Mouse (Mus musculus): Measurements from ENCODE around the gene Ffar3. TPM values are rescaled to one million over a fixed set of nuclear protein-coding genes. Genes with fewer than 3 reads are reported as not detected.

Gene Ffar3
- polyA plus RNA-seq, 1 experiment from 2014 or later: not detected

DNA sequence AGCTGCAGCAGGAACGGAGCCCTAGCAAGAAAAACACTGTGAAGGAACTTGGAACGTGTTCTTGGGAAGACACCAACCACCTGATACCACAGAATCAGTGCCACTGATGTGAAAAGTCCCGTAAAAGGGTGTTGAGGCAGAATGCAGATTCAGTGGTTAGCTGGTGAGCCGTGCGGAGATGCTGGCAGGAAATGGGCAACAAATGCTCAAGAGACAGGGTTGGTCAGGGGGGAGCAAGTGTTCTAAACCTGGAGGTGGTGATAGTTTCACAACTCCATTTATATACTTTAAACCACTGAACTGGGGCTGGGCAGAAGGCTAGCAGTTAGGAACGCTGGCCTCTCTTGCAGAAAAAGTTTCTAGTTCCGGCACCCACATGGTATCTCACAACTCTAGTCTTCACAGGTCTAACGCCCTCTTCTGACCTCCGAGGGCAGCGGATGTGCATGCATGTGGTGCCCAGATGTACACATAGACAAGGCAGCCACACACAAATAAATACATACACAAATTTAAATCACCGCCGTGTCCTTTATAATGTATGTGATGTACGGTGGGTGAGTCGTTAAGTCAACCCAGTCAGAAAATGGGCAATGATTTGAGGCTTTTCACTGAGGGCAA, 31.7 kb upstream of the Ffar3 start:
- Histone ChIP-seq H3K9ac (no peak overlapping the region), H3K27me3 (ENCODE audit: insufficient read depth, low read length) (no peaks in the 10 kb centered on the region), H3K36me3 (ENCODE audit: insufficient read depth) (no peaks in the 10 kb centered on the region), H3K27ac (ENCODE audit: low read depth) (no peak overlapping the region), H3K4me3 (ENCODE audit: low read depth, low read length) (no peak overlapping the region), H3K4me1 (ENCODE audit: insufficient read depth) (no peaks in the 10 kb centered on the region), H3K9me3 (ENCODE audit: low read depth, low read length) (0 out of 2 replicates have a peak, but pooled peaks cover 2% of the 10 kb centered on the region), H3K4me2 (no peak overlapping the region)
- 79% methylated on average over 14 of the region's 14 CpGs for WGBS
- no peak for TF ChIP-seq CTCF (IDR thresholded peaks at IDR 0.05; ENCODE audit: low read depth)
- no peak for DNase-seq
- no peak for ATAC-seq (ENCODE audit: insufficient read depth)

DNA sequence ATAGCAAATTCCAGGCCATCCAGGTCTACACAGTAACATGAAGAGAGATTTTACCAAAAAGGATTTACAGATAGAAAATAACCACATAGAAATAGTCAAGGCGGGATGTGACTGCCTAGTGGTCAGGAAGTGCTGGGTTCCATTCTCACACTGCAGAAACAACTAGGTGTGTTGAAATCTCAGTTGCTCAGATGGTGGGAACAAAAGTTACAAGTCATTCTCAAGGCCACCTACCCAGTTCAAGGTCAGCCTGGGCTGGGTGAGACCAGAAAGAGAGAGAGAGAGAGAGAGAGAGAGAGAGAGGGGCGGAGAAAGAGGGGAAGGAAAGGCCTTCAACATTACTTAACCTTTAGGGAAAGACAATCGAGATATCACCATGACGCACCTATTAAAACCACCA, 30.9 kb upstream of the Ffar3 start:
- TF ChIP-seq CTCF (IDR thresholded peaks at IDR 0.05; ENCODE audit: low read depth): no peak
- H3K4me1 ChIP-seq (ENCODE audit: insufficient read depth): no peaks in the 10 kb centered on the region
- ATAC-seq (ENCODE audit: insufficient read depth): no peak
- no peak overlapping the region for H3K27ac ChIP-seq (ENCODE audit: low read depth)
- H3K4me2 ChIP-seq: no peak overlapping the region
- H3K36me3 ChIP-seq (ENCODE audit: insufficient read depth): no peaks in the 10 kb centered on the region
- 78% methylated on average over 4 of the region's 4 CpGs for WGBS
- no peaks in the 10 kb centered on the region for H3K27me3 ChIP-seq (ENCODE audit: insufficient read depth, low read length)
- DNase-seq: no peak
- H3K9me3 ChIP-seq (ENCODE audit: low read depth, low read length): 0 out of 2 replicates have a peak, but pooled peaks cover 2% of the 10 kb centered on the region
- no peak overlapping the region for H3K4me3 ChIP-seq (ENCODE audit: low read depth, low read length)
- no peak overlapping the region for H3K9ac ChIP-seq

DNA sequence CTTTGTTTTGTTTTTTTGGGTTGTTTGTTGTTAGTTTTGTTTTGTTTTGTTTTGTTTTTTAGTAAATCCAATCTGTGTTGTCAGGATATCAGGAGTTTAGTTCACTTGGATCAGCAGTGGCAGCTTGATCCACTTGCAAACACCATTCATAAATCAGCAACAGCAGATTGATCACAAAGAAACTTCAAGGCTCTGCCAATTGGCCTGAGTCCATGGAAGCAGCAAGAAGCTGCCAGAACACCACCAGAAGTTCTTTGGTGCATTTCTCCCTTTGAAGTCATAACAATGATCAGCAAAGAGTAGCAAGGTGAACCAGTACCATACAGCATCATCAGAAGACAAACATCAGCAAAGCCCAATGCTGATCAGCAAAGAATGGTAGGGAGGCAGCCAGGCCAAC, 28.1 kb upstream of the Ffar3 start:
- Histone ChIP-seq H3K4me1 (ENCODE audit: insufficient read depth) (no peaks in the 10 kb centered on the region), H3K27ac (ENCODE audit: low read depth) (no peak overlapping the region), H3K9ac (no peak overlapping the region), H3K9me3 (ENCODE audit: low read depth, low read length) (0 out of 2 replicates have a peak, but pooled peaks cover 2% of the 10 kb centered on the region), H3K27me3 (ENCODE audit: insufficient read depth, low read length) (no peaks in the 10 kb centered on the region), H3K4me3 (ENCODE audit: low read depth, low read length) (no peak overlapping the region), H3K4me2 (no peak overlapping the region), H3K36me3 (ENCODE audit: insufficient read depth) (no peaks in the 10 kb centered on the region)
- TF ChIP-seq CTCF (IDR thresholded peaks at IDR 0.05; ENCODE audit: low read depth): no peak
- ATAC-seq (ENCODE audit: insufficient read depth) (no peak), DNase-seq (peak; percentile 35)

- Histone ChIP-seq H3K9ac (no peak overlapping the region), H3K4me1 (ENCODE audit: insufficient read depth) (no peaks in the 10 kb centered on the region), H3K36me3 (ENCODE audit: insufficient read depth) (no peaks in the 10 kb centered on the region), H3K27me3 (ENCODE audit: insufficient read depth, low read length) (no peaks in the 10 kb centered on the region), H3K4me3 (ENCODE audit: low read depth, low read length) (no peak overlapping the region), H3K4me2 (no peak overlapping the region), H3K9me3 (ENCODE audit: low read depth, low read length) (0 out of 2 replicates have a peak, but pooled peaks cover 2% of the 10 kb centered on the region), H3K27ac (ENCODE audit: low read depth) (no peak overlapping the region)
- TF ChIP-seq CTCF (IDR thresholded peaks at IDR 0.05; ENCODE audit: low read depth): no peak
- WGBS: 73% methylated on average over 3 of the region's 3 CpGs
- ATAC-seq (ENCODE audit: insufficient read depth): no peak
- no peak for DNase-seq
These were observed 25.4 kb upstream of the Ffar3 start for GRCm38 (mm10) chr7:30881367-30881766.

GRCm38 (mm10) chr7:30880176-30880575, 24.2 kb upstream of the Ffar3 start, which contains the start of gene Cd22:
Gene Cd22 (minus strand): TSS chr7:30880342.
- H3K9me3 ChIP-seq (ENCODE audit: low read depth, low read length): 0 out of 2 replicates have a peak, but pooled peaks cover 2% of the 10 kb centered on the region
- H3K4me1 ChIP-seq (ENCODE audit: insufficient read depth): no peaks in the 10 kb centered on the region
- no peaks in the 10 kb centered on the region for H3K27me3 ChIP-seq (ENCODE audit: insufficient read depth, low read length)
- H3K27ac ChIP-seq (ENCODE audit: low read depth): no peak within 1 kb of the TSS
- ATAC-seq (ENCODE audit: insufficient read depth) (no peak), DNase-seq (no peak)
- H3K4me3 ChIP-seq (ENCODE audit: low read depth, low read length): no peak within 1 kb of the TSS
- no peak within 1 kb of the TSS for H3K9ac ChIP-seq
- H3K4me2 ChIP-seq: no peak within 1 kb of the TSS
- H3K36me3 ChIP-seq (ENCODE audit: insufficient read depth): no peaks in the 10 kb centered on the region
- WGBS: 43% methylated on average over 7 of the region's 7 CpGs
- TF ChIP-seq CTCF (IDR thresholded peaks at IDR 0.05; ENCODE audit: low read depth): no peak

DNA sequence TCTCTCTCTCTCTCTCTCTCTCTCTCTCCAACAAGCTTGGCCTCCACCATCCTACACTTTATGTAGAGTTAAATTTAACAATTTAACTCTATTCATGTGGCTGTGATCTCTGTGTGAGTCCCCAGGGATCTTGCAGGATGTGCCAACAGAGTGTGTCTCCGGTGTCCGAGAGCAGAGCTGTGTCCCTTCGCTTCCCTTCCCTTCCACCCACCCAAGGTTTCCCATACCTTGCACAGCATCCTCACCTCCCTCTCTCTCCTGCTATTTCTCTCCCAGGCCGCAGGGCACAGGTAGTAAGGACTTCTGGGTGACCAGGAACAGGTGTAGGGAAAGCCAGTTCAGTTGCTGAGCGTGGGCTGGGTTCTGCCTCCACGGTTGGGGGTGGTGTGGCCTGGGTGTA, 23.0 kb upstream of the Ffar3 start:
- no peak for TF ChIP-seq CTCF (IDR thresholded peaks at IDR 0.05; ENCODE audit: low read depth)
- Histone ChIP-seq H3K9ac (no peak overlapping the region), H3K4me1 (ENCODE audit: insufficient read depth) (no peaks in the 10 kb centered on the region), H3K27me3 (ENCODE audit: insufficient read depth, low read length) (no peaks in the 10 kb centered on the region), H3K36me3 (ENCODE audit: insufficient read depth) (no peaks in the 10 kb centered on the region), H3K4me3 (ENCODE audit: low read depth, low read length) (no peak overlapping the region), H3K4me2 (no peak overlapping the region), H3K27ac (ENCODE audit: low read depth) (no peak overlapping the region), H3K9me3 (ENCODE audit: low read depth, low read length) (no peaks in the 10 kb centered on the region)
- WGBS: 80% methylated on average over 6 of the region's 6 CpGs
- DNase-seq (no peak), ATAC-seq (ENCODE audit: insufficient read depth) (no peak)

- H3K4me3 ChIP-seq (ENCODE audit: low read depth, low read length): no peak overlapping the region
- no peak; the same call in 1 of the 2 replicates for ATAC-seq (ENCODE audit: insufficient read depth)
- peak; percentile 77 for TF ChIP-seq CTCF (IDR thresholded peaks at IDR 0.05; ENCODE audit: low read depth)
These were observed 17.1 kb upstream of the Ffar3 start for GRCm38 (mm10) chr7:30873083-30873482.

More at GRCm38 (mm10) chr7:30873083-30873482, 17.1 kb upstream of the Ffar3 start:
- 16% methylated on average over 15 of the region's 15 CpGs for WGBS
- no peak overlapping the region for H3K27ac ChIP-seq (ENCODE audit: low read depth)
- no peak overlapping the region for H3K9ac ChIP-seq
- DNase-seq: peak; percentile 82
- H3K4me2 ChIP-seq: peak overlapping the region; percentile 2; the same call in 1 of the 2 replicates
- 0 out of 2 replicates have a peak, but pooled peaks cover 5% of the 10 kb centered on the region for H3K27me3 ChIP-seq (ENCODE audit: insufficient read depth, low read length)
- no peaks in the 10 kb centered on the region for H3K9me3 ChIP-seq (ENCODE audit: low read depth, low read length)
- no peaks in the 10 kb centered on the region for H3K36me3 ChIP-seq (ENCODE audit: insufficient read depth)
- H3K4me1 ChIP-seq (ENCODE audit: insufficient read depth): no peaks in the 10 kb centered on the region

Data from lung, embryonic 14.5 days (tissue).